Mouse (Mus musculus) ovary, adult 18-20 months (tissue): Measurements from ENCODE around the gene Pcbp2.

Experiments
- DNase-seq: peaks from one replicate; pipeline ENCODE4 v3.0.0; 2022; ENCODE audit warnings: low spot score, mixed read lengths

The Pcbp2 gene

GRCm38 (mm10) chr15:102506864-102507263, 36.5 kb downstream of the Pcbp2 start:
- DNase-seq = no peak

- DNase-seq = no peak
These were observed 37.2 kb downstream of the Pcbp2 start for GRCm38 (mm10) chr15:102507561-102507960.

GRCm38 (mm10) chr15:102508336-102508735, 38.0 kb downstream of the Pcbp2 start:
- no peak for DNase-seq

- no peak for DNase-seq
These were observed 39.8 kb downstream of the Pcbp2 start for GRCm38 (mm10) chr15:102510110-102510509.

- DNase-seq = peak; percentile 82
These were observed 40.4 kb downstream of the Pcbp2 start for GRCm38 (mm10) chr15:102510590-102511284.

GRCm38 (mm10) chr15:102511285-102511833, 41.0 kb downstream of the Pcbp2 start:
- DNase-seq = no peak

- DNase-seq = no peak
These were observed 41.7 kb downstream of the Pcbp2 start for GRCm38 (mm10) chr15:102512010-102512409.

- DNase-seq = no peak
These were observed 42.1 kb downstream of the Pcbp2 start for GRCm38 (mm10) chr15:102512471-102512870.

GRCm38 (mm10) chr15:102513004-102513403, 42.7 kb downstream of the Pcbp2 start:
- DNase-seq = no peak

GRCm38 (mm10) chr15:102515261-102515660, 44.9 kb downstream of the Pcbp2 start:
- DNase-seq = no peak

- DNase-seq = no peak
These were observed 45.5 kb downstream of the Pcbp2 start for GRCm38 (mm10) chr15:102515791-102516190.

GRCm38 (mm10) chr15:102516293-102516692, 46.0 kb downstream of the Pcbp2 start:
- no peak for DNase-seq

GRCm38 (mm10) chr15:102516728-102517404, 46.5 kb downstream of the Pcbp2 start, which contains the start of gene Map3k12:
Gene Map3k12, minus strand, starts transcription at chr15:102517064.
- DNase-seq = peak; percentile 57

GRCm38 (mm10) chr15:102517631-102517975, 47.3 kb downstream of the Pcbp2 start:
- DNase-seq = no peak

- peak; percentile 100 for DNase-seq
These were observed 47.9 kb downstream of the Pcbp2 start, which contains the start of gene Tarbp2 for GRCm38 (mm10) chr15:102517976-102518858. Gene Tarbp2, plus strand, starts transcription at chr15:102518192.

- DNase-seq = no peak
These were observed 48.5 kb downstream of the Pcbp2 start for GRCm38 (mm10) chr15:102518859-102519201.

GRCm38 (mm10) chr15:102519211-102520141, 49.1 kb downstream of the Pcbp2 start:
- DNase-seq = no peak

- no peak for DNase-seq
These were observed 50.1 kb downstream of the Pcbp2 start for GRCm38 (mm10) chr15:102520416-102520815.

GRCm38 (mm10) chr15:102521480-102521879, 51.1 kb downstream of the Pcbp2 start:
- no peak for DNase-seq

GRCm38 (mm10) chr15:102524892-102525485, 54.6 kb downstream of the Pcbp2 start, which contains the start of gene Npff:
Gene Npff, minus strand, starts transcription at chr15:102524942.
- DNase-seq = no peak
